Mouse (Mus musculus) ES-E14 (cell line): Measurements from ENCODE around the gene Asb16.

Experiments used
- CHD2 ChIP-seq: IDR thresholded peaks from 2 replicates; pipeline ENCODE4 v1.6.1; 2014; ENCODE audit warnings: mild to moderate bottlenecking, low read depth, low read length, inconsistent platforms
- HCFC1 ChIP-seq: IDR thresholded peaks from 2 replicates; pipeline ENCODE4 v1.6.1; 2012; ENCODE audit warnings: low read length, inconsistent platforms, borderline replicate concordance; ENCODE audit not compliant: insufficient read depth
- MAFK ChIP-seq: IDR thresholded peaks from 2 replicates; pipeline ENCODE4 v1.6.1; 2014; ENCODE audit warnings: mild to moderate bottlenecking, low read depth, low read length, inconsistent platforms; ENCODE audit not compliant: insufficient read depth
- ZNF384 ChIP-seq: IDR thresholded peaks from 2 replicates; pipeline ENCODE4 v1.6.1; 2012; ENCODE audit warnings: low read depth, low read length, inconsistent platforms

DNA sequence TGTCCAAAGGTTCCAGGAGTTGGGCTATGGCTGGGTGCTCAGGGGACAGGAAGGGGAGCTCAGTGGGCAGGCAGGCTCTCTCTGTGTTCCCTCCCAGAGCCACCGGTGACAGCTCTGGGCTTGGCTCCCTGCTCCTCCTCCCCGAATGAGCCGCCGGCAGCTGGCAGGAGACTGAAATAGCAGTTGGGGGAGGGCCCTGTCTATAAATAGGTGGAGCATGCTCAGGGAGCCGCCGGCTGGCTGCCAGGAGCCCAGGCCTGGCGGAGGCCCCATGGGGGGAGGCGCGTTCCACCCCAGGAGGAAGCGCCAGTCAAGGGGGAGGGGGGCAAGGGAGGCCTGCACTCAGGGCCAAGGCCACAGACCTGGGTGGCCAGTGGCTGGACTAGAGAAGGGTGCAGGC, 49.8 kb upstream of the Asb16 start:
- no peak for TF ChIP-seq HCFC1
- no peak for TF ChIP-seq CHD2
- TF ChIP-seq MAFK: no peak
- no peak for TF ChIP-seq ZNF384
